Mouse (Mus musculus): ENCODE measurements around the gene Ddah2.

DNA sequence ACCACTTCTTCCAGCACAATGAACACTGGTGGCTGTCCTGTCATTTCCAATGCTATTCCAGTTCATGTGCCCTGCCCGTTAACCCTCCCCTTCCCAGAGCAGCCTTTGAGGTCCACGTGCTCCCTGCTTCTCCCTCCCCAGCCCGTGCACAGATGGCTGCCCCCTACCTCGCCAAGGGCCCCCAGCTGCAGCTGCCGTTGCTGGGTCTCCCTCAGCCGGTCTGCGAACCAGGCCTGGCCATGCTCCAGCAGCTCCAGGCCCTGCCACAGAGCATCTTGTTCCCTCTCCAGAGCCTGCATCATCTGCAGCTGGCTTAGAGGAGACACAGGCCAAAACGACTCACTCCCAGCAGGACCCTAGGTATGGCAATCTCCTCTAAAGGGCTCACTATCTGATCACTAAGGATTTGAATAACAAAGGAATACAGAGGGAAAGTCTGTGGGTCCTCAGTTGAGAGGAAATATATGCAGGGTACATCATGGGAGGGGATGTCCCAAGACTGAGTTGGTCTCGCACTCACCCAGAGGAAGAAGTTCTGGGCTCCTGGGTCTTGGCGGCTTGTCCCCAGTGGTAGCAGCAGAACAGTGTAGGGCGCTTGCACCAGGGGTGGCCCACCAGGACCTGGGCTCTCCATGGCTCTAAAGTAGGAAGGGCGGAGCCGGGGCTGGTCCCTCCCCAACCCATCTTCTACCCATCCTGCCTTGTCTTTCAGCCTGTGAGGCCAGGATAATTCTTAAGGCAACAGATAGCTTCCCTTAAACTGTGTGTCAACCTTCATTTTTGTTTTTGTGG lies 31.4 kb upstream of the Ddah2 start, which contains the start of gene Sapcd1:
- TF ChIP-seq CTCF (IDR thresholded peaks at IDR 0.05; ENCODE audit: extremely low read depth, insufficient read length, insufficient replicate concordance, low read depth, low read length) (no peak), POLR2A (IDR thresholded peaks at IDR 0.05; ENCODE audit: low read depth, low read length) (no peak)
